19 mouse cellular contexts compared by ENCODE assay signal in the genomic region with DNA sequence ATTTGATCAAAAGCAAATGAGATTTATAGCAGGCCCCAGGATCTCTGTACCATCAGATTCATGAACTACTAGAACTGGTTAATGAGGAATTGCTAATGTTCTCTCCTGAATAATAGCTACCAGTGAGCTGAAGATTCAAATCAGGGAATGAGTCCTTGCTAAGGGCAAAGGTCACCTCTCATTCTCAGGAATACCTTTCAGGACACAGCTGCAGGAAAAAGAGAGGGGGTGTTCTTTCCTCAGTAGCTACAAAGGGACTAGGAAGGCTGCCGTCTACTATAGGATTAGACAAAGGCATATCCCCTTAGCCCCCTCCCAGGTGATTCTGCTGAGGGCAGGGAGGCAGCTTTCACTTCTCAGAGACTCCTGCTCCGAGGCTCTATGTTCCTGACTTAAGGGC. TPM values are rescaled to one million over a fixed set of nuclear protein-coding genes. Genes with fewer than 3 reads are reported as not detected.
A peak's percentile ranks its signal among the peaks of the same experiment; 100 is the strongest.
DNase-seq lines count a peak whose midpoint lies in the region; ATAC-seq and TF ChIP-seq lines count a peak whose summit lies in the region.
"Had no signal": no experiment of that assay in that cellular context is flagged by ENCODE, and none has a peak within 500 bp of the region (broad histone marks: within the 10 kb centered on the region; RNA-seq: fewer than 3 reads in every experiment).

No protein-coding gene starts in this region.

- no peaks in the 10 kb centered on the region for H3K27me3 ChIP-seq in kidney, adult 2 months (replicated peaks; ENCODE audit: control insufficient read depth, insufficient read depth, low read length)
- no peaks in the 10 kb centered on the region for H3K27me3 ChIP-seq in neural tube, embryonic 11.5 days (ENCODE audit: control insufficient read depth, insufficient read depth, low read length)
- no peaks in the 10 kb centered on the region for H3K27me3 ChIP-seq in neural tube, embryonic 15.5 days (replicated peaks)
- H3K27me3 ChIP-seq in intestine, embryonic 16.5 days (replicated peaks; ENCODE audit: control insufficient read depth, insufficient read depth, low read length), result no peaks in the 10 kb centered on the region
- no peaks in the 10 kb centered on the region for H3K27me3 ChIP-seq in small intestine, adult 2 months (ENCODE audit: control insufficient read depth, insufficient read depth, low read length)
- H3K27me3 ChIP-seq: lung, embryonic 15.5 days; neural tube, embryonic 12.5 days had no signal

- H3K36me3 ChIP-seq in kidney, adult 2 months (ENCODE audit: control insufficient read depth, insufficient read depth, low read length), result no peaks in the 10 kb centered on the region
- no peaks in the 10 kb centered on the region for H3K36me3 ChIP-seq in neural tube, embryonic 11.5 days (ENCODE audit: control insufficient read depth, insufficient read depth, low read length)
- no peaks in the 10 kb centered on the region for H3K36me3 ChIP-seq in neural tube, embryonic 15.5 days
- no peaks in the 10 kb centered on the region for H3K36me3 ChIP-seq in intestine, embryonic 16.5 days (ENCODE audit: control insufficient read depth, insufficient read depth, low read length)
- no peaks in the 10 kb centered on the region for H3K36me3 ChIP-seq in small intestine, adult 2 months (ENCODE audit: control insufficient read depth, insufficient read depth, low read length)
- H3K36me3 ChIP-seq: lung, embryonic 15.5 days had no signal

- peaks cover 52% of the 10 kb centered on the region for H3K4me1 ChIP-seq in kidney, adult 2 months (ENCODE audit: control insufficient read depth, insufficient read depth, low read length)
- peaks cover 32% of the 10 kb centered on the region for H3K4me1 ChIP-seq in neural tube, embryonic 11.5 days (ENCODE audit: control insufficient read depth, insufficient read depth, low read length)
- peaks cover 77% of the 10 kb centered on the region for H3K4me1 ChIP-seq in neural tube, embryonic 15.5 days
- H3K4me1 ChIP-seq in intestine, embryonic 16.5 days (ENCODE audit: control insufficient read depth, insufficient read depth, low read length), result peaks cover 50% of the 10 kb centered on the region
- peaks cover 38% of the 10 kb centered on the region; the same call in 1 of the 2 replicates for H3K4me1 ChIP-seq in small intestine, adult 2 months (ENCODE audit: control insufficient read depth, insufficient read depth, insufficient read length, low read length)

- ATAC-seq in neural tube, embryonic 11.5 days (ENCODE audit: insufficient read depth, low FRiP score, low TSS enrichment), result no peak
- ATAC-seq in neural tube, embryonic 15.5 days (ENCODE audit: low FRiP score), result no peak
- ATAC-seq in intestine, embryonic 16.5 days, result no peak

- no peaks in the 10 kb centered on the region for H3K9me3 ChIP-seq in neural tube, embryonic 11.5 days (ENCODE audit: control insufficient read depth, low read length)
- H3K9me3 ChIP-seq in neural tube, embryonic 15.5 days (replicated peaks), result no peaks in the 10 kb centered on the region
- H3K9me3 ChIP-seq in intestine, embryonic 16.5 days (ENCODE audit: control insufficient read depth, low read length), result no peaks in the 10 kb centered on the region
- H3K9me3 ChIP-seq: lung, embryonic 15.5 days; neural tube, embryonic 12.5 days had no signal

- peak overlapping the region; percentile 75 for H3K27ac ChIP-seq in kidney, adult 2 months (ENCODE audit: insufficient read depth, low read depth, low read length)
- H3K27ac ChIP-seq in neural tube, embryonic 11.5 days (ENCODE audit: low read depth, low read length), result no peak overlapping the region
- no peak overlapping the region for H3K27ac ChIP-seq in neural tube, embryonic 15.5 days (replicated peaks)
- peak overlapping the region; percentile 70 for H3K27ac ChIP-seq in intestine, embryonic 16.5 days (ENCODE audit: low read length)
- H3K27ac ChIP-seq in small intestine, adult 2 months (ENCODE audit: insufficient read depth, low read depth, low read length), result peak overlapping the region; percentile 77
- H3K27ac ChIP-seq: lung, embryonic 15.5 days; neural tube, embryonic 12.5 days had no signal

- WGBS in kidney, adult 2 months, result 24% methylated on average over 2 of the region's 2 CpGs
- 15% methylated on average over 2 of the region's 2 CpGs for WGBS in neural tube, embryonic 11.5 days
- 14% methylated on average over 2 of the region's 2 CpGs for WGBS in neural tube, embryonic 15.5 days
- WGBS in intestine, embryonic 16.5 days, result 40% methylated on average over 2 of the region's 2 CpGs
- WGBS in small intestine, adult 2 months, result 27% methylated on average over 2 of the region's 2 CpGs

- 0 out of 2 replicates have a peak overlapping the region, but pooled peaks have one; percentile 8 for H3K9ac ChIP-seq in neural tube, embryonic 11.5 days (ENCODE audit: low read length)
- H3K9ac ChIP-seq in neural tube, embryonic 15.5 days (replicated peaks), result no peak overlapping the region
- H3K9ac ChIP-seq in intestine, embryonic 16.5 days (ENCODE audit: low read depth, low read length), result no peak overlapping the region
- H3K9ac ChIP-seq: lung, embryonic 15.5 days; neural tube, embryonic 12.5 days had no signal

- DNase-seq in kidney, adult 2 months, result peak; percentile 69
- no peak for DNase-seq in kidney, postnatal 4 days
- no peak for DNase-seq in neural tube, embryonic 11.5 days (ENCODE audit: low spot score)
- no peak for DNase-seq in natural killer cell, adult 2 months (ENCODE audit: low spot score in 2 of 2)
- DNase-seq in Muller cell, postnatal 12 days (ENCODE audit: inconsistent ontology term), result no peak
- DNase-seq: adrenal gland, adult 2 months; cerebellum, adult 9-10 months; gastrocnemius, postnatal 14 days; heart, adult 18-20 months; heart, postnatal 36 days; kidney, postnatal 10 days; layer of hippocampus, postnatal 36 days; thymus, adult 2 months had no signal

- no peak for TF ChIP-seq POLR2A in kidney, adult 2 months (IDR thresholded peaks at IDR 0.05; ENCODE audit: low read depth, low read length)
- TF ChIP-seq POLR2A in small intestine, adult 2 months (IDR thresholded peaks at IDR 0.05; ENCODE audit: low read depth, low read length), result no peak

- no peak for TF ChIP-seq CTCF in kidney, adult 2 months (conservative IDR thresholded peaks at IDR 0.05; ENCODE audit: insufficient read depth, insufficient read length, low read depth, low read length)
- TF ChIP-seq CTCF in small intestine, adult 2 months (IDR thresholded peaks at IDR 0.05; ENCODE audit: extremely low read depth, insufficient read length, insufficient replicate concordance, low read depth, low read length), result no peak

- no peak overlapping the region for H3K4me2 ChIP-seq in neural tube, embryonic 11.5 days (ENCODE audit: low read depth)
- no peak overlapping the region for H3K4me2 ChIP-seq in neural tube, embryonic 15.5 days
- H3K4me2 ChIP-seq in intestine, embryonic 16.5 days (ENCODE audit: low read depth, low read length), result no peak overlapping the region
- H3K4me2 ChIP-seq: lung, embryonic 15.5 days; neural tube, embryonic 12.5 days had no signal

- no peak overlapping the region for H3K4me3 ChIP-seq in kidney, adult 2 months (ENCODE audit: insufficient read depth, low read depth, low read length)
- no peak overlapping the region for H3K4me3 ChIP-seq in neural tube, embryonic 11.5 days (ENCODE audit: low read depth, low read length)
- H3K4me3 ChIP-seq in neural tube, embryonic 15.5 days (replicated peaks), result no peak overlapping the region
- H3K4me3 ChIP-seq in intestine, embryonic 16.5 days (ENCODE audit: low read length), result no peak overlapping the region
- no peak overlapping the region for H3K4me3 ChIP-seq in small intestine, adult 2 months (ENCODE audit: low read depth, low read length)
- H3K4me3 ChIP-seq: layer of hippocampus, adult 2 months; lung, embryonic 15.5 days; neural tube, embryonic 12.5 days had no signal

RNA-seq across cellular contexts. Expression of gene Tbxas1, which starts 5.1 kb away (rescaled TPM):
- polyA plus RNA-seq in kidney, adult 2 months (2012; rRNA removed), result 19.5 and 21.5 TPM in 2 replicates
- 1.5 and 2.8 TPM in 2 replicates for polyA plus RNA-seq in neural tube, embryonic 11.5 days (2014; fragmentation: Nextera tagmentation; extraction: Ambion mirVana)
- polyA plus RNA-seq in neural tube, embryonic 15.5 days (2015; fragmentation: Nextera tagmentation; extraction: Ambion mirVana), result 2.4 and 2.5 TPM in 2 replicates
- 4.3 and 4.8 TPM in 2 replicates for polyA plus RNA-seq in intestine, embryonic 16.5 days (2015; fragmentation: Nextera tagmentation; extraction: Ambion mirVana)
- 1.7 and 1.8 TPM in 2 replicates for polyA plus RNA-seq in small intestine, adult 2 months (2012; rRNA removed)

RNA-seq across cellular contexts. Expression of gene Hipk2, which starts 5.9 kb away (rescaled TPM):
- polyA plus RNA-seq in kidney, adult 2 months (2012; rRNA removed), result 46.4 and 50.8 TPM in 2 replicates
- polyA plus RNA-seq in neural tube, embryonic 11.5 days (2014; fragmentation: Nextera tagmentation; extraction: Ambion mirVana), result 26.7 and 30.6 TPM in 2 replicates
- 32.9 and 33.0 TPM in 2 replicates for polyA plus RNA-seq in neural tube, embryonic 15.5 days (2015; fragmentation: Nextera tagmentation; extraction: Ambion mirVana)
- 16.2 and 18.7 TPM in 2 replicates for polyA plus RNA-seq in intestine, embryonic 16.5 days (2015; fragmentation: Nextera tagmentation; extraction: Ambion mirVana)
- polyA plus RNA-seq in small intestine, adult 2 months (2012; rRNA removed), result 28.7 and 74.7 TPM in 2 replicates

Comparison
In these comparisons a context has a peak if more than half of its experiments do, and no peak if none do; other contexts are left out.
1. H3K27ac ChIP-seq: peak in kidney, adult 2 months (single experiment), intestine, embryonic 16.5 days (single experiment) and small intestine, adult 2 months (single experiment); none in neural tube, embryonic 11.5 days (single experiment) and neural tube, embryonic 15.5 days (single experiment).